Mouse (Mus musculus): ENCODE data around the gene Dnajb7.

DNA sequence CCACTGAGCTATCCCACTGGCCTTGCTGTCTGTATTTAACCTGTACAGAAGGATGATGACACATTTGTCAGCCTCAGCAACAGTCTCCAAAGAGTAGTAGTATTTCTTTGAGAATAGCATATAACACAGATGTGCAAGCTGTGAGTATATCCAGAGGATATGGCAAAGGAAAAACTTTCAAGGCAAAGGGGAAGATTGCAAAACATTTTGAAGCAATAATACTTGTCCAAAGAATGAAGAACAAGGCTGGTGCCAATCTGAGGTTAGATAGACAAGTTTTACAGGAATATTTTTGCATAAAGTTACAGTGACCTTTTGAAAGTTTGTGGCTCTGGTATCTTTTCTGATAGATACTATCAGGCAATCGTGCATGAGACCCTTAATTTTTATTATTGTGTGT, 23.1 kb upstream of the Dnajb7 start:
- TF ChIP-seq CTCF (IDR thresholded peaks at IDR 0.05; ENCODE audit: control insufficient read depth, insufficient read depth, low read length) (no peak), POLR2A (IDR thresholded peaks at IDR 0.05; ENCODE audit: borderline replicate concordance, control insufficient read depth, low read depth, low read length) (no peak)
